Mouse (Mus musculus) liver, embryonic 14.5 days (tissue): ENCODE data around the gene Mpv17l2. TPM values are rescaled to one million over a fixed set of nuclear protein-coding genes. Genes with fewer than 3 reads are reported as not detected.

Source experiments
- ATAC-seq: fragments of 200-750 bp; cut with Nextera tagmentation; 2 replicates; pipeline ENCODE4 v1.8.0; 2017; ENCODE audit warnings: moderate number of reproducible peaks, mild to moderate bottlenecking, moderate library complexity; ENCODE audit not compliant: insufficient read depth
- DNase-seq, 3 experiments: peaks; one replicate each; pipeline ENCODE4 v3.0.0-alpha.2; 2012 to 2013; ENCODE audit warnings: low read depth in 3 of 3, low spot score in 3 of 3
- H3K27ac ChIP-seq: fragments of 300-500 bp; sonication (generic); 2 replicates; pipeline ENCODE4 v1.5.1; 2014; ENCODE audit warnings: moderate library complexity, mild to moderate bottlenecking, control low read depth, inconsistent platforms
- H3K27me3 ChIP-seq: fragments of 300-500 bp; sonication (generic); 2 replicates; pipeline ENCODE4 v1.6.1; 2014; ENCODE audit warnings: mild to moderate bottlenecking, low read length, moderate library complexity; ENCODE audit not compliant: control insufficient read depth, insufficient read depth
- H3K36me3 ChIP-seq: fragments of 300-500 bp; sonication (generic); replicated peaks from 2 replicates; pipeline ENCODE4 v1.6.1; 2014; ENCODE audit warnings: low read depth; ENCODE audit not compliant: control insufficient read depth, insufficient read depth
- H3K4me1 ChIP-seq, 2 experiments: fragments of 200-500 bp in 1 of 2; fragments of 300-500 bp in 1 of 2; sonication (generic) in 1 of 2; replicated peaks; 2 replicates each; pipeline ENCODE4 v1.6.1; 2012 to 2014; ENCODE audit warnings: antibody characterized with exemption in 1 of 2, inconsistent platforms in 1 of 2, low read length in 1 of 2; ENCODE audit not compliant: control insufficient read depth in 2 of 2, insufficient read depth in 2 of 2
- H3K4me2 ChIP-seq: fragments of 300-500 bp; sonication (generic); 2 replicates; pipeline ENCODE4 v1.6.1; 2014; ENCODE audit warnings: low read depth, mild to moderate bottlenecking, control low read depth, moderate library complexity
- H3K4me3 ChIP-seq, 2 experiments: fragments of 200-500 bp in 1 of 2; fragments of 300-500 bp in 1 of 2; sonication (generic) in 1 of 2; 2 replicates each; pipeline ENCODE4 v1.5.1; 2012 to 2014; ENCODE audit warnings: low read depth in 2 of 2, low read length in 2 of 2, mild to moderate bottlenecking in 2 of 2, control low read depth in 1 of 2, inconsistent platforms in 1 of 2, moderate library complexity in 1 of 2; ENCODE audit not compliant: insufficient read depth in 1 of 2
- H3K9ac ChIP-seq: fragments of 300-500 bp; sonication (generic); replicated peaks from 2 replicates; pipeline ENCODE4 v1.6.1; 2014; ENCODE audit warnings: mild to moderate bottlenecking, control low read depth, moderate library complexity
- H3K9me3 ChIP-seq: fragments of 300-500 bp; sonication (generic); 2 replicates; pipeline ENCODE4 v1.6.1; 2016; ENCODE audit warnings: low read length, mixed read lengths; ENCODE audit not compliant: control insufficient read depth
- CTCF ChIP-seq: IDR thresholded peaks from 2 replicates; pipeline ENCODE4 v1.5.1; 2016; ENCODE audit warnings: antibody characterized with exemption, low read depth, control low read depth
- EP300 ChIP-seq: IDR thresholded peaks from 2 replicates; pipeline ENCODE4 v1.6.1; 2016; ENCODE audit warnings: antibody characterized with exemption, low read depth
- WGBS: fragments of 180-500 bp; shearing (Covaris S2); extraction: QIAGEN DNeasy Blood & Tissue Kit; methylation state at CpG from one replicate; pipeline ENCODE4 v1.1.7; 2014; ENCODE audit not compliant: insufficient replicate concordance; 5-methylcytosine and 5-hydroxymethylcytosine counted together
- polyA plus RNA-seq, 2 experiments: library from polyadenylated mRNA; depleted of rRNA in 1 of 2; stranded (reverse) in 1 of 2; unstranded in 1 of 2; fragments of >200 nt; fragmentation: Nextera tagmentation in 1 of 2; extraction: Ambion mirVana in 1 of 2; gene quantifications; 2 replicates each; pipeline versions ENCODE4 v1.2.1 to v1.2.3; 2012 to 2014

Gene Mpv17l2
- polyA plus RNA-seq, 2 experiments: 28.5 to 39.8 TPM

GRCm38 (mm10) chr8:70772075-70772474 is 11.3 kb upstream of the Mpv17l2 start:
- H3K4me2 ChIP-seq: no peak overlapping the region
- H3K4me1 ChIP-seq: peaks cover 8 to 16% of the 10 kb centered on the region in 2 experiments
- no peak overlapping the region for H3K4me3 ChIP-seq
- no peaks in the 10 kb centered on the region; the same call in 1 of the 2 replicates for H3K36me3 ChIP-seq
- ATAC-seq: no peak
- no peaks in the 10 kb centered on the region for H3K9me3 ChIP-seq
- no peaks in the 10 kb centered on the region for H3K27me3 ChIP-seq
- H3K27ac ChIP-seq: no peak overlapping the region
- H3K9ac ChIP-seq: no peak overlapping the region
- TF ChIP-seq CTCF: no peak
- no peak for DNase-seq
- WGBS: 85% methylated on average over 13 of the region's 13 CpGs

- DNase-seq (no peak), ATAC-seq (no peak)
- H3K9me3 ChIP-seq: no peaks in the 10 kb centered on the region
- no peak overlapping the region for H3K4me2 ChIP-seq
- WGBS: 75% methylated on average over 7 of the region's 7 CpGs
- TF ChIP-seq EP300 (no peak), CTCF (no peak)
- H3K27me3 ChIP-seq: no peaks in the 10 kb centered on the region
- peaks cover 16 to 24% of the 10 kb centered on the region in 2 experiments for H3K4me1 ChIP-seq
- no peak overlapping the region for H3K9ac ChIP-seq
- no peak overlapping the region for H3K4me3 ChIP-seq
- H3K27ac ChIP-seq: no peak overlapping the region
- H3K36me3 ChIP-seq: no peaks in the 10 kb centered on the region; the same call in 1 of the 2 replicates
Observed at GRCm38 (mm10) chr8:70771217-70771616, 10.5 kb upstream of the Mpv17l2 start.

GRCm38 (mm10) chr8:70770748-70771147 is 10.0 kb upstream of the Mpv17l2 start:
- Histone ChIP-seq H3K36me3 (no peaks in the 10 kb centered on the region; the same call in 1 of the 2 replicates), H3K27ac (no peak overlapping the region), H3K4me1 (peaks cover 18 to 28% of the 10 kb centered on the region in 2 experiments), H3K9ac (no peak overlapping the region), H3K4me3 (no peak overlapping the region), H3K27me3 (no peaks in the 10 kb centered on the region), H3K9me3 (no peaks in the 10 kb centered on the region), H3K4me2 (no peak overlapping the region)
- ATAC-seq (no peak), DNase-seq (no peak)
- TF ChIP-seq EP300: no peak
- TF ChIP-seq CTCF: no peak
- 84% methylated on average over 13 of the region's 13 CpGs for WGBS

- peaks cover 24 to 31% of the 10 kb centered on the region in 2 experiments for H3K4me1 ChIP-seq
- no peak overlapping the region for H3K27ac ChIP-seq
- 23% methylated on average over 12 of the region's 12 CpGs for WGBS
- DNase-seq (no peak), ATAC-seq (peak; percentile 59)
- H3K36me3 ChIP-seq: no peaks in the 10 kb centered on the region; the same call in 1 of the 2 replicates
- no peak overlapping the region for H3K4me3 ChIP-seq
- no peak for TF ChIP-seq EP300
- no peak for TF ChIP-seq CTCF
- H3K9me3 ChIP-seq: no peaks in the 10 kb centered on the region
- peak overlapping the region; percentile 19 for H3K4me2 ChIP-seq
- no peaks in the 10 kb centered on the region for H3K27me3 ChIP-seq
- H3K9ac ChIP-seq: no peak overlapping the region
Observed at GRCm38 (mm10) chr8:70769858-70770257, 9.1 kb upstream of the Mpv17l2 start.

- Histone ChIP-seq H3K4me2 (0 out of 2 replicates have a peak overlapping the region, but pooled peaks have one; percentile 11), H3K27me3 (no peaks in the 10 kb centered on the region), H3K4me1 (peaks cover 29 to 36% of the 10 kb centered on the region in 2 experiments), H3K36me3 (no peaks in the 10 kb centered on the region; the same call in 1 of the 2 replicates), H3K4me3 (no peak overlapping the region), H3K9ac (no peak overlapping the region), H3K27ac (no peak overlapping the region), H3K9me3 (no peaks in the 10 kb centered on the region)
- peak; percentile 83 to 91 (median 87) for DNase-seq
- TF ChIP-seq CTCF (peak; percentile 100), EP300 (no peak)
- peak; percentile 75 for ATAC-seq
- 2% methylated on average over 26 of the region's 26 CpGs for WGBS
Observed at GRCm38 (mm10) chr8:70769359-70769758, 8.6 kb upstream of the Mpv17l2 start.
